Mouse (Mus musculus): ENCODE measurements around the gene Ceacam16. TPM values are rescaled to one million over a fixed set of nuclear protein-coding genes. Genes with fewer than 3 reads are reported as not detected.

Ceacam16 gene
- polyA plus RNA-seq, 1 experiment from 2014 or later: not detected

- ATAC-seq (ENCODE audit: low FRiP score, low read depth): 0 out of 2 replicates have a peak, but pooled peaks have one; percentile 17
- Histone ChIP-seq H3K4me1 (peaks cover 15% of the 10 kb centered on the region), H3K27ac (no peak overlapping the region), H3K9me3 (no peaks in the 10 kb centered on the region), H3K36me3 (no peaks in the 10 kb centered on the region), H3K4me3 (peak overlapping the region; percentile 27), H3K4me2 (replicated peaks) (peak overlapping the region; percentile 53), H3K27me3 (peaks cover 58% of the 10 kb centered on the region), H3K9ac (0 out of 2 replicates have a peak overlapping the region, but pooled peaks have one; percentile 31)
- WGBS: 4% methylated on average over 27 of the region's 27 CpGs
These were observed 51.7 kb downstream of the Ceacam16 start for GRCm38 (mm10) chr7:19809369-19809768.

- Histone ChIP-seq H3K36me3 (no peaks in the 10 kb centered on the region), H3K9ac (no peak overlapping the region), H3K4me2 (replicated peaks) (no peak overlapping the region), H3K27me3 (peaks cover 43% of the 10 kb centered on the region), H3K4me1 (peaks cover 15% of the 10 kb centered on the region), H3K4me3 (no peak overlapping the region), H3K9me3 (no peaks in the 10 kb centered on the region), H3K27ac (no peak overlapping the region)
- no peak for ATAC-seq (ENCODE audit: low FRiP score, low read depth)
- WGBS: 83% methylated on average over 8 of the region's 8 CpGs
These were observed 54.6 kb downstream of the Ceacam16 start for GRCm38 (mm10) chr7:19806356-19806969.

GRCm38 (mm10) chr7:19802995-19803394 is 58.1 kb downstream of the Ceacam16 start:
- 24% methylated on average over 7 of the region's 7 CpGs for WGBS
- H3K27me3 ChIP-seq: peaks cover 11% of the 10 kb centered on the region
- no peak overlapping the region for H3K27ac ChIP-seq
- ATAC-seq (ENCODE audit: low FRiP score, low read depth): no peak
- H3K9me3 ChIP-seq: no peaks in the 10 kb centered on the region
- no peak overlapping the region for H3K9ac ChIP-seq
- H3K4me3 ChIP-seq: no peak overlapping the region
- no peaks in the 10 kb centered on the region for H3K4me1 ChIP-seq
- no peak overlapping the region for H3K4me2 ChIP-seq (replicated peaks)
- no peaks in the 10 kb centered on the region for H3K36me3 ChIP-seq

Other genes starting within 250 kb of the Ceacam16 start
- gene Relb, start 231.9 kb downstream of the Ceacam16 start, polyA plus RNA-seq (2015; fragmentation: Nextera tagmentation; extraction: Ambion mirVana): 9.1 and 9.6 TPM in 2 replicates
- gene Clptm1, start 196.3 kb downstream of the Ceacam16 start, polyA plus RNA-seq (2015; fragmentation: Nextera tagmentation; extraction: Ambion mirVana): 75.9 and 77.4 TPM in 2 replicates
- gene Apoc2, start 183.4 kb downstream of the Ceacam16 start, polyA plus RNA-seq (2015; fragmentation: Nextera tagmentation; extraction: Ambion mirVana): 1.1 and 1.7 TPM in 2 replicates
- 0.64 TPM in 1 of 2 replicates, not detected in the other for gene Gm44805, start 179.9 kb downstream of the Ceacam16 start, polyA plus RNA-seq (2015; fragmentation: Nextera tagmentation; extraction: Ambion mirVana)
- gene Apoc4, start 179.8 kb downstream of the Ceacam16 start, polyA plus RNA-seq (2015; fragmentation: Nextera tagmentation; extraction: Ambion mirVana): not detected in 2 replicates
- 8.9 and 10.3 TPM in 2 replicates for gene Apoc1, start 168.6 kb downstream of the Ceacam16 start, polyA plus RNA-seq (2015; fragmentation: Nextera tagmentation; extraction: Ambion mirVana)
- 236 and 241 TPM in 2 replicates for gene Apoe, start 162.1 kb downstream of the Ceacam16 start, polyA plus RNA-seq (2015; fragmentation: Nextera tagmentation; extraction: Ambion mirVana)
- 126 and 133 TPM in 2 replicates for gene Tomm40, start 145.9 kb downstream of the Ceacam16 start, polyA plus RNA-seq (2015; fragmentation: Nextera tagmentation; extraction: Ambion mirVana)
- gene Nectin2, start 110.8 kb downstream of the Ceacam16 start, polyA plus RNA-seq (2015; fragmentation: Nextera tagmentation; extraction: Ambion mirVana): 88.6 and 88.7 TPM in 2 replicates
- 69.0 and 72.7 TPM in 2 replicates for gene Bcam, start 90.3 kb downstream of the Ceacam16 start, polyA plus RNA-seq (2015; fragmentation: Nextera tagmentation; extraction: Ambion mirVana)
- gene Cblc, start 64.5 kb downstream of the Ceacam16 start, polyA plus RNA-seq (2015; fragmentation: Nextera tagmentation; extraction: Ambion mirVana): 4.2 and 4.9 TPM in 2 replicates
- 1.5 and 2.0 TPM in 2 replicates for gene Bcl3, start 38.5 kb downstream of the Ceacam16 start, polyA plus RNA-seq (2015; fragmentation: Nextera tagmentation; extraction: Ambion mirVana)
- gene Gm19345, start 9.3 kb downstream of the Ceacam16 start, polyA plus RNA-seq (2015; fragmentation: Nextera tagmentation; extraction: Ambion mirVana): not detected in 2 replicates
- gene Ceacam19, start 26.7 kb upstream of the Ceacam16 start, polyA plus RNA-seq (2015; fragmentation: Nextera tagmentation; extraction: Ambion mirVana): 0.23 and 0.37 TPM in 2 replicates
- 11.3 and 11.8 TPM in 2 replicates for gene Pvr, start 59.9 kb upstream of the Ceacam16 start, polyA plus RNA-seq (2015; fragmentation: Nextera tagmentation; extraction: Ambion mirVana)
- 0.08 TPM in 1 of 2 replicates, not detected in the other for gene Igsf23, start 89.5 kb upstream of the Ceacam16 start, polyA plus RNA-seq (2015; fragmentation: Nextera tagmentation; extraction: Ambion mirVana)
- not detected in 2 replicates for gene Ceacam20, start 104.1 kb upstream of the Ceacam16 start, polyA plus RNA-seq (2015; fragmentation: Nextera tagmentation; extraction: Ambion mirVana)
- not detected in 2 replicates for gene Nlrp9b, start 130.2 kb upstream of the Ceacam16 start, polyA plus RNA-seq (2015; fragmentation: Nextera tagmentation; extraction: Ambion mirVana)
- not detected in 2 replicates for gene Vmn1r91, start 238.4 kb upstream of the Ceacam16 start, polyA plus RNA-seq (2015; fragmentation: Nextera tagmentation; extraction: Ambion mirVana)

All from limb, embryonic 13.5 days (tissue).